Mouse (Mus musculus): ENCODE data around the gene Anks6.

Gene Anks6

GRCm38 (mm10) chr4:47046974-47047373 lies 10.3 kb downstream of the Anks6 start:
- DNase-seq (ENCODE audit: low read depth, low spot score) = no peak

GRCm38 (mm10) chr4:47043866-47044265 lies 13.4 kb downstream of the Anks6 start:
- no peak for DNase-seq (ENCODE audit: low read depth, low spot score)

GRCm38 (mm10) chr4:47039586-47039985 lies 17.6 kb downstream of the Anks6 start:
- DNase-seq (ENCODE audit: low read depth, low spot score) = no peak

DNA sequence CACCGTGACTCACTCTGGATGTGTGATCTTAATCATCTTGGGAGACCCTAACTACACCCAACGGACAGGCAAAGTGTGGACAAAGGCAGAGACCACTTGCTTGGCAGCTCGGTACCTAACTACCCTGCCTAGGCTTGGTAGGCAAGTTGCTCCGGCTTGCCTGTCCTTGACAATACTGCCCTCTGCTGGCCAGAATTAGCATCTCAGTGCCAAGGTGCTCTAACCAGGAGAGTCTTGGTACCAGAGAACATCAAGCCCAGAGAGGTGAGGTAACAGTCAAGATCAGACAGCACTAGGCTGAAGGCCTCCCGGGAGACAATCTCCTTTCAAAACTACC lies 19.9 kb downstream of the Anks6 start:
- peak; percentile 68 for DNase-seq (ENCODE audit: low read depth, low spot score)

GRCm38 (mm10) chr4:47036486-47037320 lies 20.5 kb downstream of the Anks6 start:
- DNase-seq (ENCODE audit: low read depth, low spot score) = no peak

- no peak for DNase-seq (ENCODE audit: low read depth, low spot score)
Measured at GRCm38 (mm10) chr4:47035536-47035935, 21.7 kb downstream of the Anks6 start.

- DNase-seq (ENCODE audit: low read depth, low spot score) = no peak
Measured at GRCm38 (mm10) chr4:47032171-47032570, 25.1 kb downstream of the Anks6 start.

- DNase-seq (ENCODE audit: low read depth, low spot score) = no peak
Measured at GRCm38 (mm10) chr4:47028791-47029190, 28.4 kb downstream of the Anks6 start.

- DNase-seq (ENCODE audit: low read depth, low spot score) = no peak
Measured at GRCm38 (mm10) chr4:47023949-47024348, 33.3 kb downstream of the Anks6 start.

- no peak for DNase-seq (ENCODE audit: low read depth, low spot score)
Measured at GRCm38 (mm10) chr4:47022804-47023603, 34.2 kb downstream of the Anks6 start.

DNA sequence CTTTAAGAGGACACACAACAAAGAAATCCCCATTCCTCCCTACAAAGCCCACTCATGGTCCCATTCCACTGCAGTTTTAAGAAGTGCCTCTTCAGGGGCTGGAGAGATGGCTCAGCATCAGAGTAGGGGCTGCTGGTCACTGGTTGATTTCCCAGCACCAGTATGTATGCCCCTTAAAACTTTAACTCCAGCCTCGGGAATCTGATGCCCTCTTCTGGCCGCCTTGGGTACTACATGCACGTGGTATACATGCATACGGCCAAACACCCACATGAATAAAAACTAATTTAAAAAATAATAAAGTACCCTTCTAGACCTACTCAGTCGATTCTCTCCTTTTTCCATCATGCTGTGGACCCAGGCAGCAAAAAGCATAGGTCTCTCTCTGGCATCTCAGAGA lies 36.7 kb downstream of the Anks6 start:
- DNase-seq (ENCODE audit: low read depth, low spot score) = peak; percentile 47

GRCm38 (mm10) chr4:47015156-47015555 lies 42.1 kb downstream of the Anks6 start:
- DNase-seq (ENCODE audit: low read depth, low spot score) = no peak

DNA sequence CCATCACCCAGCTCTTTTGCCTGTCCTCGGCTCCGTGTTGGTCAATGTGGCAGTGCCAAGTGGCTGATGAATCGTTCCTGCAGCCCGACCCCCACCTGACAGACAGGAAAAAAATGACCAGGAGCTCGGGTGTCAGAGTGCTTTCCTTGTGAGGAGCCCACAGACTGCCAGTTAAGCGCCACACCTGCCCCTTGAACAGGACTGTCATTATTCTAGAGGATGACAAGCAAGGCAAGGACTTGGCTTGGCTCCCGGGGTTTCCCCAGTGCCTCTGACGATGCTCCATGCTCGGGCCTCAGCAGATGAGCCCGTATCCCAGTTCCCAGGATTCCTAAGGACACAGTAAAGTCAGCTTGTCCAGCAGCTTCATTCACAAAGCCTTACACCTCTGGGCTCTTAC lies 44.8 kb downstream of the Anks6 start:
- no peak for DNase-seq (ENCODE audit: low read depth, low spot score)

GRCm38 (mm10) chr4:47010400-47011231 lies 46.6 kb downstream of the Anks6 start:
- peak; percentile 80 for DNase-seq (ENCODE audit: low read depth, low spot score)

DNA sequence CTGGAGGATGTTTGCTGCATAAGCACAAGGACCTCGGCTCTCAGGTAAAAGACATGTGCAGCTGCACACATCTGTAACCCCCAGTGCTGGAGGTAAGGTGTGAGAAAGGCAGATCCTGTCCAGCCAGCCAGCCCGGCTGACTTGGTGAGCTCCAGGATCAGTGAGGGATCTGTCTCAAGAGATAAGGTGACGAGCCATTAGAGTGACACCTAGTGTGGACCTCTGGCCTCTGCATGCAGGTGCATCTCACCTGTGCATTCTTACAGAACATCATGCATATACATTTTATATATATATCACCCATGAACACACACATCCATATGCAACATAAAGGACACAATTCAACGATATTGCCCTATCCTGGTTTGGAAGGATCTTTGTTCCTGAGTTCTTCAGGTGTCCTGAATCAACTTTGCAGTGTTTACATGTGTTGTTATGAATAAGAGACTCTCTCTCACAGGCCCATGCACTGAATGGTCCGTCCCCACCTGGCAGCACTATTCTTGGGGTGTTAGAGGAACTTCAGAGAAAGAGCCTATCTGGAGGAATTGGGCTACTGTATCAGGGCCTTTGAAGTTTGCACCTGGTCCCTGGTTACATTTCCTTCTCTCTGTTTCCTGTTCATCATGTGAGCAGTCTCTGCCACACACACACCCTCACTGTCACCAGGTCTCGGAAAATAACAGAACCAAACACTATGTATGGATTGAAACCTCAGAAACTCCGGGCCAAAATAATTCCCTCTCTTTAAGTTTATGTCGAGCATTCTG lies 56.4 kb downstream of the Anks6 start:
- peak; percentile 44 for DNase-seq (ENCODE audit: low read depth, low spot score)

DNA sequence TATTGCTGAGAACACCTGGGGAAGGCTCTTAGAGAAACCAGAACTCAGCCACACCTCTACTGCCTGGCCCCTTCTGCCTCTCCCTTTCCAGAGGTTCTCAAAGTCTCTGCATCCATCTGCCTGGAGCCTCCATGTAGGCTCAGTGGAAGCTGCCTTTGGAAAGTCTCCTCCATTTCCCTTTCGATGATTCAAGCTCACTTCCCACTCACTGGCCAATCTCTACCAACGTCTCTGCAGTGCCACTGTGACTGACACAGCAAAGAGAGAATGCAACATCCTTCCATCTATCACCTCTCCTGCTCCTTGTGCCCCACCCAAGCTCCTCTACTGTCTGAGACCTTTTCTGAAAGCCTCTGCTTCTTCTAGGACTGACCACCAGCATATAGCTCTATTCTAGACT lies 59.3 kb downstream of the Anks6 start:
- no peak for DNase-seq (ENCODE audit: low read depth, low spot score)

DNA sequence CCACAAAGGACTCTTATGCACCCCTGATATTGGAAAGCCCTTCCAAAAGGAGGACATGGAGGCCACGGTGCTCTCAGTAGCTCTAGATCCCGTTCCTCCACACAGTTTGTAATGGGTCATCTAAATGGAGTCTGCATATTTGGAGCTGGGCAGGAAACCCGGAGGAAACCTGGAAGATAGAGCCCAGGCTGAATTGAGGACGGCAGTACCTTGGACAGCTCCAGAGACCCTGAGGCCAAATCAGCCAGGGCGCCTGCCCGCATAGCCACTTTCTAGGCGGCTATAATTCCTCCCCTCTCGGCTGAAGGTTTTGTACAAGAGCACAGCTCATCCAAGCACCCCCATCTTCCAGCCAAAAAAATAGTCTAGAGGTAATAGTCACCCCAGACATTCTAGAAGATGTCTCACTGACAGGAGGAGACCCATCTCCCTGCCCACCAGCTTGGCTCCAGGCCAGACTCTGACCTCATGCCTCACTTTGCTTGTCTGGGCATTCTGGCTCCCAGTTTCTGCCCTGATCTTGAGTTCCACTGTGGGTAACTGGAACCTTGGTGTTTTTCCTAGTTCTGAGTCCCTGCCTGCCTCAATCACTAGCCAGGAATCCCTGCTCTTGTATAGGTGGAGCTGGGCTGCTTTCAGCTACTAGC lies 64.3 kb downstream of the Anks6 start:
- DNase-seq (ENCODE audit: low read depth, low spot score) = no peak

GRCm38 (mm10) chr4:46991959-46992316 lies 65.3 kb downstream of the Anks6 start:
- no peak for DNase-seq (ENCODE audit: low read depth, low spot score)

GRCm38 (mm10) chr4:46991016-46991958 lies 65.9 kb downstream of the Anks6 start, which contains the start of gene Gabbr2:
Gabbr2 (minus strand) TSS chr4:46991873.
- no peak for DNase-seq (ENCODE audit: low read depth, low spot score)

All from CD4-positive helper T cell, adult 2 months (primary cell).